Mouse (Mus musculus) CH12.LX (cell line): ENCODE data around the gene Fam198b. TPM values are rescaled to one million over a fixed set of nuclear protein-coding genes. Genes with fewer than 3 reads are reported as not detected.

ENCODE experiments used
- DNase-seq: peaks from one replicate; pipeline ENCODE4 v3.0.0-alpha.2; 2013; ENCODE audit errors: extremely low read depth
- H3K27ac ChIP-seq: 2 replicates; pipeline ENCODE4 v1.5.1; 2012; ENCODE audit warnings: low read depth, mild to moderate bottlenecking, control low read depth, moderate library complexity; ENCODE audit not compliant: insufficient read depth
- H3K27me3 ChIP-seq: replicated peaks from 2 replicates; pipeline ENCODE3; 2012; ENCODE audit warnings: inconsistent platforms
- H3K36me3 ChIP-seq, 2 experiments: replicated peaks in 1 of 2; 2 replicates each; pipeline versions ENCODE3 to v1.6.1; 2012; ENCODE audit warnings: inconsistent platforms in 1 of 2, low read length in 1 of 2, mild to moderate bottlenecking in 1 of 2, mixed read lengths in 1 of 2, moderate library complexity in 1 of 2; ENCODE audit not compliant: control insufficient read depth in 1 of 2, insufficient read depth in 1 of 2
- H3K4me1 ChIP-seq, 2 experiments: 2 replicates each; pipeline ENCODE4 v1.6.1; 2012; ENCODE audit warnings: inconsistent platforms in 1 of 2, moderate library complexity in 1 of 2; ENCODE audit not compliant: insufficient read depth in 2 of 2, control insufficient read depth in 1 of 2
- H3K4me2 ChIP-seq: 2 replicates; pipeline ENCODE4 v1.6.1; 2012; ENCODE audit warnings: low read depth, mild to moderate bottlenecking, control low read depth; ENCODE audit not compliant: poor library complexity, insufficient read depth, severe bottlenecking
- H3K4me3 ChIP-seq, 3 experiments: fragments of 150-350 bp in 1 of 3; sonication (generic) in 1 of 3; replicated peaks in 1 of 3; 2 replicates each; pipeline versions ENCODE3 to v1.5.1; 2011 to 2012; ENCODE audit warnings: low read depth in 2 of 3, low read length in 2 of 3, mild to moderate bottlenecking in 2 of 3, moderate library complexity in 2 of 3, control low read depth in 1 of 3, improper control_type of control experiment in 1 of 3, inconsistent platforms in 1 of 3, mixed read lengths in 1 of 3; ENCODE audit not compliant: poor library complexity in 1 of 3
- H3K79me2 ChIP-seq: replicated peaks from 2 replicates; pipeline ENCODE4 v1.6.1; 2012; ENCODE audit warnings: mild to moderate bottlenecking, moderate library complexity; ENCODE audit not compliant: control insufficient read depth, poor library complexity, insufficient read depth, severe bottlenecking; ENCODE audit errors: extremely low read depth
- H3K9ac ChIP-seq: 2 replicates; pipeline ENCODE4 v1.6.1; 2012; ENCODE audit warnings: low read depth, mild to moderate bottlenecking, control low read depth, moderate library complexity; ENCODE audit not compliant: insufficient read depth
- H3K9me3 ChIP-seq: replicated peaks from 2 replicates; pipeline ENCODE3; 2012; ENCODE audit warnings: low read length, inconsistent platforms, mixed read lengths
- BHLHE40 ChIP-seq: IDR thresholded peaks from 2 replicates; pipeline ENCODE4 v1.6.1; 2011; ENCODE audit warnings: mild to moderate bottlenecking, low read depth, low read length, improper control_type of control experiment
- CTCF ChIP-seq, 2 experiments: IDR thresholded peaks in 1 of 2; conservative IDR thresholded peaks in 1 of 2; 2 replicates each; pipeline ENCODE4 v1.5.1; 2011 to 2012; ENCODE audit warnings: low read depth in 2 of 2, low read length in 2 of 2, improper control_type of control experiment in 1 of 2, inconsistent platforms in 1 of 2, mild to moderate bottlenecking in 1 of 2, moderate library complexity in 1 of 2
- E2F4 ChIP-seq: IDR thresholded peaks from 2 replicates; pipeline ENCODE4 v1.6.1; 2011; ENCODE audit warnings: low read depth, low read length, improper control_type of control experiment; ENCODE audit not compliant: insufficient replicate concordance
- ELF1 ChIP-seq: IDR thresholded peaks from 2 replicates; pipeline ENCODE4 v1.6.1; 2014; ENCODE audit warnings: low read depth, mild to moderate bottlenecking, inconsistent platforms, low read length, improper control_type of control experiment
- IRF4 ChIP-seq: IDR thresholded peaks from 2 replicates; pipeline ENCODE4 v1.6.1; 2014; ENCODE audit warnings: low read depth, mild to moderate bottlenecking, inconsistent platforms, low read length, improper control_type of control experiment
- MAFK ChIP-seq: IDR thresholded peaks from 2 replicates; pipeline ENCODE4 v1.6.1; 2011; ENCODE audit warnings: low read length, improper control_type of control experiment; ENCODE audit not compliant: insufficient replicate concordance
- NRF1 ChIP-seq: IDR thresholded peaks from 2 replicates; pipeline ENCODE4 v1.6.1; 2014; ENCODE audit warnings: low read depth, mild to moderate bottlenecking, inconsistent platforms, low read length, improper control_type of control experiment, moderate library complexity
- PAX5 ChIP-seq: IDR thresholded peaks from 2 replicates; pipeline ENCODE4 v1.6.1; 2012; ENCODE audit warnings: low read length, inconsistent platforms, mixed read lengths
- POLR2AphosphoS2 ChIP-seq: IDR thresholded peaks from 2 replicates; pipeline ENCODE4 v1.6.1; 2011; ENCODE audit warnings: low read depth, low read length, improper control_type of control experiment
- RAD21 ChIP-seq: IDR thresholded peaks from 2 replicates; pipeline ENCODE4 v1.6.1; 2011; ENCODE audit warnings: low read depth, mild to moderate bottlenecking, low read length, improper control_type of control experiment, moderate library complexity
- RCOR1 ChIP-seq: conservative IDR thresholded peaks from 2 replicates; pipeline ENCODE4 v1.6.1; 2012; ENCODE audit warnings: low read depth, mild to moderate bottlenecking, inconsistent platforms, low read length, improper control_type of control experiment
- SIN3A ChIP-seq: IDR thresholded peaks from 2 replicates; pipeline ENCODE4 v1.6.1; 2012; ENCODE audit warnings: low read length, improper control_type of control experiment, inconsistent platforms
- TCF12 ChIP-seq: IDR thresholded peaks from 2 replicates; pipeline ENCODE4 v1.6.1; 2014; ENCODE audit warnings: low read depth, mild to moderate bottlenecking, inconsistent platforms, low read length, improper control_type of control experiment
- USF1 ChIP-seq: IDR thresholded peaks from 2 replicates; pipeline ENCODE4 v1.6.1; 2014; ENCODE audit warnings: low read depth, mild to moderate bottlenecking, inconsistent platforms, low read length, improper control_type of control experiment
- ZMIZ1 ChIP-seq: IDR thresholded peaks from 2 replicates; pipeline ENCODE4 v1.6.1; 2012; ENCODE audit warnings: low read depth, mild to moderate bottlenecking, inconsistent platforms, low read length, improper control_type of control experiment
- ZNF384 ChIP-seq: IDR thresholded peaks from 2 replicates; pipeline ENCODE4 v1.6.1; 2012; ENCODE audit warnings: low read depth, low read length, improper control_type of control experiment, inconsistent platforms
- dilution Hi-C: fragments of 300-500 bp; cut with MboI; formaldehyde crosslinking; loops from 2 replicates; pipeline ENCODE4 v1.14.3; 2020; ENCODE audit warnings: low sequenced_read_pairs; ENCODE audit not compliant: extremely low pct_unique_long_range_greater_than_20kb, extremely low pct_ligation_motif_present
- in situ Hi-C: fragments of 300-500 bp; cut with MboI; formaldehyde crosslinking; loops from 3 replicates; pipeline ENCODE4 v1.14.3; 2019; ENCODE audit warnings: low sequenced_read_pairs, low pct_ligation_motif_present, low pct_unique_long_range_greater_than_20kb, mixed read lengths
- polyA plus RNA-seq: library from polyadenylated mRNA; unstranded; fragments of >175 nt; gene quantifications from 2 replicates; pipeline ENCODE4 v1.2.1, GENCODE M21; 2012; ENCODE audit warnings: low read depth; ENCODE audit not compliant: insufficient read length
- total RNA-seq, 2 experiments: library from RNA; depleted of rRNA; stranded (reverse); fragments of 300-350 nt in 1 of 2; fragments of >200 nt in 1 of 2; gene quantifications; 2 replicates each; pipeline ENCODE4 v1.2.3; 2012 to 2014

Gene Fam198b
- total and polyA plus RNA-seq, 3 experiments, result 1.2 to 8.5 (median 4.0) TPM

DNA sequence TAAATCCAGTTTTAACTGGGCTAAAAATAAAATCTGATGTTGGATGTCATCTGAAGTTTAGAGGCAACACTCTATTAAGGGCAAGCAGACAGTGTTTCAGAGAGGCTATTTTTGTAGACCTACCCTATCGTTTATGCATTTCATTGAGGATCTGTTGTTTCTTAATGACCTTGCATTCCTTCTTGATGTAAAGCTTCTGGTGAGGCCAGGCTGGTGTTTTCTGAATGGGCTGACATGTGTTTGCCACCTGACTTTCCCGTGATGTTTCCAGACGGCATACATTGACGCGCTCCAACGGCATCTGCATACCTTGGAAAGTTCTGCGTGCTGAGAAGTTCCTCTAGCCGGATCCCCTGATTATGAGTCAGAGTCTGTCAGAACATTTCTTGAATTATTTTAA is 104.9 kb downstream of the Fam198b start:
- Histone ChIP-seq H3K36me3 (no peaks in the 10 kb centered on the region), H3K9ac (no peak overlapping the region), H3K9me3 (no peaks in the 10 kb centered on the region), H3K27ac (no peak overlapping the region), H3K4me1 (no peaks in the 10 kb centered on the region), H3K27me3 (no peaks in the 10 kb centered on the region), H3K4me2 (no peak overlapping the region), H3K79me2 (no peaks in the 10 kb centered on the region), H3K4me3 (no peak overlapping the region)
- DNase-seq, result no peak
- TF ChIP-seq NRF1 (no peak), SIN3A (no peak), BHLHE40 (no peak), RCOR1 (no peak), USF1 (no peak), MAFK (no peak), POLR2AphosphoS2 (no peak), ELF1 (no peak), TCF12 (no peak), CTCF (conservative IDR thresholded peaks at IDR 0.05 in 1 of 2, IDR thresholded peaks at IDR 0.05 in 1 of 2; ENCODE audit: low read depth in 2 of 2, low read length in 2 of 2) (no peak), ZMIZ1 (no peak)
- in situ Hi-C loops (no loop called here), dilution Hi-C loops (no loop called here)

DNA sequence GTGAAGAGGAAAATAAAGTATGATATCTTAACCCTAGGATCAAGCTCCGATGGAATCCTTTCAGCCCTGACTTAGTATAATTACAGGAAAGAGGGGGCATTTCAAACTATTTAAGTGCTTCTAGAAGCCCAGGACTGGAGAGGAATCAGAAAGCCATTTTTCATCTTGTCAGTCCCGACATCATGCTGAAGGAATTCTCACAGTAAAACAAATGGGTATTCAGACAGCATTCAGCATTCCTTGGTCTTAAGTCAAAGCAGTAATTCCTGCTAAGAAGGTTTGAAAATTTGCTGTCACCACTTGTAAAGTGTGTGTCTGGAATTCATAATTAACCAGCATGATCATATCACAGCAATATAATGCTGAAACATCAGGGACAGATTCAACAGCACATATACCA is 105.6 kb downstream of the Fam198b start:
- no peak for DNase-seq
- Histone ChIP-seq H3K27me3 (no peaks in the 10 kb centered on the region), H3K4me1 (no peaks in the 10 kb centered on the region), H3K27ac (no peak overlapping the region), H3K9me3 (no peaks in the 10 kb centered on the region), H3K9ac (no peak overlapping the region), H3K79me2 (no peaks in the 10 kb centered on the region), H3K36me3 (no peaks in the 10 kb centered on the region), H3K4me3 (no peak overlapping the region), H3K4me2 (no peak overlapping the region)
- dilution Hi-C loops (no loop called here), in situ Hi-C loops (no loop called here)
- TF ChIP-seq IRF4, result no peak
- no peak for TF ChIP-seq RAD21
- TF ChIP-seq E2F4, result no peak
- no peak for TF ChIP-seq PAX5

DNA sequence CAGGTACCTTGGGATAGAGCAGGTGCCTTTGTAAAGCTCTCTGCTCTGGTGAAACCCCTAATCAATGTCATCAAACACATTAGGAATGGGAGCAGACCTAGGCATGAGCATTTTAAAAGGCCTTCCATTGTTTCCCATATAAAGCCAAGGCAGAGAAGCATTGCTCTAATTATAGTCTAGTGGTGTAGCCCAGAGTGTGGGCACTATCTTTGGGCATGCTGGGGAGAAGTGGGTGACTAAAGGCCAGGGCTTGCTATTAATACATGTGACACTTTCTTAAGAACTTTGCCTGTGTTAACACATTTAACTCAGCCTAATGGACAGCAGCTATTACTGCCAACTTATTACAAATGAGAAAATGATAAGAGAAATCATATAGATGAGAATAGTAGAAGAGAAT is 106.1 kb downstream of the Fam198b start:
- dilution Hi-C loops (no loop called here), in situ Hi-C loops (no loop called here)
- Histone ChIP-seq H3K27me3 (no peaks in the 10 kb centered on the region), H3K36me3 (no peaks in the 10 kb centered on the region), H3K79me2 (no peaks in the 10 kb centered on the region), H3K4me3 (no peak overlapping the region), H3K4me2 (no peak overlapping the region), H3K9ac (no peak overlapping the region), H3K9me3 (no peaks in the 10 kb centered on the region), H3K4me1 (peaks cover 0 to 1% of the 10 kb centered on the region in 2 experiments; a peak in 1 of 4 replicates), H3K27ac (no peak overlapping the region)
- TF ChIP-seq ZNF384 (no peak), RAD21 (no peak), IRF4 (no peak)
- no peak for DNase-seq
